Mouse (Mus musculus) stomach, postnatal 0 days (tissue): ENCODE measurements around the gene Sh3kbp1. TPM values are rescaled to one million over a fixed set of nuclear protein-coding genes. Genes with fewer than 3 reads are reported as not detected.

ENCODE experiments used
- ATAC-seq: fragments of 200-750 bp; cut with Nextera tagmentation; 2 replicates; pipeline ENCODE4 v1.8.0; 2017; ENCODE audit not compliant: low FRiP score, low TSS enrichment
- DNase-seq: peaks from one replicate; pipeline ENCODE4 v3.0.0-alpha.2; 2016; ENCODE audit warnings: low spot score
- H3K27ac ChIP-seq: fragments of 300-500 bp; sonication (generic); replicated peaks from 2 replicates; pipeline ENCODE4 v1.5.1; 2014; ENCODE audit warnings: mild to moderate bottlenecking, control low read depth
- H3K27me3 ChIP-seq: fragments of 300-500 bp; sonication (generic); 2 replicates; pipeline ENCODE4 v1.6.1; 2014; ENCODE audit warnings: low read length; ENCODE audit not compliant: control insufficient read depth, insufficient read depth
- H3K36me3 ChIP-seq: fragments of 300-500 bp; sonication (generic); 2 replicates; pipeline ENCODE4 v1.6.1; 2014; ENCODE audit warnings: low read length, mixed read lengths; ENCODE audit not compliant: control insufficient read depth, insufficient read depth
- H3K4me1 ChIP-seq: fragments of 300-500 bp; sonication (generic); replicated peaks from 2 replicates; pipeline ENCODE4 v1.6.1; 2014; ENCODE audit warnings: antibody characterized with exemption; ENCODE audit not compliant: control insufficient read depth, insufficient read depth
- H3K4me2 ChIP-seq: fragments of 300-500 bp; sonication (generic); replicated peaks from 2 replicates; pipeline ENCODE4 v1.6.1; 2014; ENCODE audit warnings: low read depth, mild to moderate bottlenecking, control low read depth, moderate library complexity
- H3K4me3 ChIP-seq: fragments of 300-500 bp; sonication (generic); 2 replicates; pipeline ENCODE4 v1.5.1; 2014; ENCODE audit warnings: low read depth, low read length, control low read depth
- H3K9ac ChIP-seq: fragments of 300-500 bp; sonication (generic); 2 replicates; pipeline ENCODE4 v1.6.1; 2014; ENCODE audit warnings: mild to moderate bottlenecking, low read length, control low read depth, mixed read lengths
- H3K9me3 ChIP-seq: fragments of 300-500 bp; sonication (generic); 2 replicates; pipeline ENCODE4 v1.6.1; 2016; ENCODE audit warnings: low read length; ENCODE audit not compliant: control insufficient read depth
- CTCF ChIP-seq: IDR thresholded peaks from 2 replicates; pipeline ENCODE4 v1.5.1; 2016; ENCODE audit warnings: antibody characterized with exemption, low read depth, mild to moderate bottlenecking, moderate library complexity
- EP300 ChIP-seq: optimal IDR thresholded peaks from 2 replicates; pipeline ENCODE3; 2016; ENCODE audit warnings: antibody characterized with exemption
- WGBS: fragments of 180-500 bp; shearing (Covaris S2); extraction: QIAGEN DNeasy Blood & Tissue Kit; methylation state at CpG from one replicate; pipeline ENCODE4 v1.1.7; 2014; 5-methylcytosine and 5-hydroxymethylcytosine counted together
- polyA plus RNA-seq: library from polyadenylated mRNA; unstranded; fragments of >200 nt; fragmentation: Nextera tagmentation; extraction: Ambion mirVana; gene quantifications from 2 replicates; pipeline ENCODE4 v1.2.1, GENCODE M21; 2015

The Sh3kbp1 gene
- polyA plus RNA-seq, 1 experiment from 2014 or later, result 13.3 TPM

DNA sequence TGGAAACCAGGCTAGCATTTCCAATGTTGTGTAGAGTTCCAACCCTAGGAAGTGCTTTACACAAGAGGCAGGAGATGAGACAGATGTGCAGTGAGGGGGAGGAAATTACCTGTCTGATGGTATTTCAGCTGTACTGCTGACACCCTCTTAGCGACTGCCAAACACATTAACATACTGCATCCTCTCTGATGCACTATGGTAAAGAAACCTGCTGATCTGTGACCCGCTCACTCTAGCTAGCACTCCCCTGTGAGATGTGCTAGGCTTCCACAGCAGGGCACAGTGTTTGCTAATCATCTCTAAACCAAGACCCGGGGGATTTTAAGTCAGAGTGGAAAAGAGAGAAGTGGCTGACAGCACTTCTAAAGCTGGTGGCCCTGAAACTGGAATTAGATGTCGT, 145.1 kb downstream of the Sh3kbp1 start:
- Histone ChIP-seq H3K9ac (no peak overlapping the region), H3K4me3 (no peak overlapping the region), H3K9me3 (no peaks in the 10 kb centered on the region), H3K27me3 (no peaks in the 10 kb centered on the region), H3K27ac (no peak overlapping the region), H3K4me1 (no peaks in the 10 kb centered on the region), H3K4me2 (no peak overlapping the region), H3K36me3 (no peaks in the 10 kb centered on the region)
- WGBS, result 59% methylated on average over 4 of the region's 4 CpGs
- ATAC-seq (no peak), DNase-seq (no peak)
- no peak for TF ChIP-seq CTCF
- TF ChIP-seq EP300, result no peak

DNA sequence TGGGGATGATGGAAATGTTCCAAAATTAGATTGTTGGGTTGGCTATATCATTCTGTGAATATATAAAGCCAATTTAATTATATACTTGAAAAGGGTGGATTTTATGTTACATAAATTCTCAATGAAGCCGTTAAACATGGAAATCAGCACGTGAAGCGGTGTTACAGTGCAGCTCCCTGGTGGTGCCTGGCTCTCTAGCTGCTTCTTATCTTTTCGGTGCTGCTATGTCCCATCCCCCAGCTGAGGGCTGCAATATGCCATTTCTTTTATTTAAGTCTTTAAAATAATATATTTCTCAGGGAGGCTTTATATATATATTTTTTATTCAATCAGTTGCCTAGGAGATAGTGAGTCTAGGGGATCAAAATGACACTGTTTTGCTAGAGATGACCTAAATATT, 148.0 kb downstream of the Sh3kbp1 start:
- no peak for ATAC-seq
- WGBS, result 79% methylated on average over 4 of the region's 4 CpGs

DNA sequence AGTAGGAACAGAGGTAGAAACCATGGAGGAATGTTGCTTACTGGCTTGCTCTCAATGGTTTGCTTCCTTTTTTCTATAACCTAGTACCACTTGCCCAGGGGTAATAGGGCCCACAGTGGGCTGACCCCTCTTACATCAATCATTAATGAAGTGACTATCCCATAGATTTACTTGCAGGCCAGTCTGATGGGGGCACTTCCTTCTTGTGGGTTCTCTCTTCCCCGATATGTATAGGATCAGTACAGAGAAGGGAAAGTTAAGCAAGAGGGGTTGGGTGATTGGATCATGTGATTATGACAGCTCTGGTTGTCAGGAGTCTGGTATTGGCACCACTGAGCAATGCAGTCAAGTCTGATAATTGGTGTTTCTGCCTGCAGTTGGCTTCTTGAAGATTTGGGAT, 151.7 kb downstream of the Sh3kbp1 start:
- H3K27ac ChIP-seq, result no peak overlapping the region
- ATAC-seq (no peak), DNase-seq (no peak)
- H3K36me3 ChIP-seq, result no peaks in the 10 kb centered on the region
- WGBS, result 100% methylated on average over 1 of the region's 1 CpGs
- no peak overlapping the region for H3K4me2 ChIP-seq
- no peaks in the 10 kb centered on the region for H3K4me1 ChIP-seq
- H3K9me3 ChIP-seq, result no peaks in the 10 kb centered on the region
- H3K4me3 ChIP-seq, result no peak overlapping the region
- TF ChIP-seq EP300 (no peak), CTCF (no peak)
- no peak overlapping the region for H3K9ac ChIP-seq
- H3K27me3 ChIP-seq, result no peaks in the 10 kb centered on the region

More for the DNA sequence above, 148.0 kb downstream of the Sh3kbp1 start:
- Histone ChIP-seq H3K9me3 (no peaks in the 10 kb centered on the region), H3K27ac (no peak overlapping the region), H3K9ac (no peak overlapping the region), H3K36me3 (no peaks in the 10 kb centered on the region), H3K4me3 (no peak overlapping the region), H3K4me2 (no peak overlapping the region), H3K27me3 (no peaks in the 10 kb centered on the region), H3K4me1 (no peaks in the 10 kb centered on the region)
- TF ChIP-seq CTCF, result no peak
- no peak for TF ChIP-seq EP300
- no peak for DNase-seq

DNA sequence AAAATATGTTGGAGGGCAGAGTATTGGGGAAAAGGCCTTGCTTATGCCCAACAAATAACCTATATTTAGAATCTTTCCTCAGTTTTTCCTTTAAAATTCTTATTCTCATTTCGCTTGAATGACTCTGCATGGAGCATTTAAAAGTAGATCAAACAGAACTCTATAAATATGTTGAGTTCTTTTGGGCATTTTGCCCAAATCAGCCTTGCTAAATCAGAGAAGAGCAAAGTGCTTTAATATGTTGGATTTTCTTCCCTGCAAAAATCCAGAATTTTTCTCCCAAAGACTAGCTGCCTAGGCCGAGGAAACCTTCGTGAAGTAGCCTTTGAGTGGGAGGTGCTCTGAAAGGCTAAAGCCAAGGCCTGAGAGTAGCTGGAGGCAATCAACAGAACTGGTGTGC, 163.4 kb downstream of the Sh3kbp1 start:
- no peaks in the 10 kb centered on the region for H3K9me3 ChIP-seq
- H3K4me2 ChIP-seq, result no peak overlapping the region
- no peak overlapping the region for H3K9ac ChIP-seq
- no peaks in the 10 kb centered on the region for H3K4me1 ChIP-seq
- TF ChIP-seq EP300 (no peak), CTCF (no peak)
- no peak for DNase-seq
- H3K36me3 ChIP-seq, result no peaks in the 10 kb centered on the region
- no peaks in the 10 kb centered on the region for H3K27me3 ChIP-seq
- H3K4me3 ChIP-seq, result no peak overlapping the region
- 40% methylated on average over 3 of the region's 3 CpGs for WGBS
- ATAC-seq, result no peak
- H3K27ac ChIP-seq, result no peak overlapping the region

DNA sequence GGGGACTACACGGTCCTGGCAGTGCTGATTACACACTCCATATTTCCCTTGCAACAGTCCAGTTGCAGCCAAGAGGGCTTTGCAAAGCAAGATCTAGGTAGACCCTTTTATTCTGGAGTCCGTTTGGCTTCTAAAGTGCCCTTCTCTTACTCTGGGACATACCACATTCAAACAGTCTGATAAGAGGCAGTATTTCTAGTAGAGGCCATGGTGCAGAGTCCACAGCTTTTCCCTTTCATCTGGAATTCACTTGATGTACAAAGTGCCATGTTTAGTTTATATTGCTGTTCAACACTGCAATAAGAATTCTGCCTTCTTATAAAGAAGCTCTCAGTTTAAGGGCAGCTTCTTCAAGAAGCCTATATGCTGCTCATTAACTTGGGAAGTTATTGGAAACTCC, 168.5 kb downstream of the Sh3kbp1 start:
- H3K27me3 ChIP-seq, result no peaks in the 10 kb centered on the region
- WGBS, result 58% methylated on average over 2 of the region's 2 CpGs
- no peaks in the 10 kb centered on the region for H3K9me3 ChIP-seq
- no peaks in the 10 kb centered on the region for H3K36me3 ChIP-seq
- no peak overlapping the region for H3K4me2 ChIP-seq
- no peak overlapping the region for H3K27ac ChIP-seq
- ATAC-seq (no peak), DNase-seq (no peak)
- no peak overlapping the region for H3K9ac ChIP-seq
- no peaks in the 10 kb centered on the region for H3K4me1 ChIP-seq
- TF ChIP-seq EP300 (no peak), CTCF (no peak)
- H3K4me3 ChIP-seq, result no peak overlapping the region

DNA sequence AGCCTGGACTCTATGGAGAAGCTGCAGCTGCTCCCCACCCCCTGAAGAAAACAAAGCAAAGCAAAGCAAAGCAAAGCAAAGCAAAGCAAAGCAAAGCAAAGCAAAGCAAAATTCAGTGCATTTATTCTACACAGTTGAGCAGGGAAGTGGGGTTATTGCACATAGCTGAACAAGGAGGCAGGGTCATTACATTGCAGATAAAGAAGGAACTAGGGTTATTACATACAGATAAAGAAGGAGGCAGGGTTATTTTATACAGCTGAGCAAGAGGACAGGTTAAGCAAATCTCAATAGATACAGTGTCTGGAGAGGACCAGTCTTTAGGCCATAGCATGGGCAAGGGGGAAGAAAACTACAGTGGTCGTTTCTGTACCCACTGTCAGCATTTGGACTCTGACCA, 177.3 kb downstream of the Sh3kbp1 start:
- Histone ChIP-seq H3K36me3 (no peaks in the 10 kb centered on the region), H3K9ac (no peak overlapping the region), H3K9me3 (no peaks in the 10 kb centered on the region), H3K27me3 (no peaks in the 10 kb centered on the region), H3K4me3 (no peak overlapping the region), H3K4me2 (no peak overlapping the region), H3K27ac (no peak overlapping the region), H3K4me1 (no peaks in the 10 kb centered on the region)
- DNase-seq (no peak), ATAC-seq (no peak)
- TF ChIP-seq EP300, result no peak
- no peak for TF ChIP-seq CTCF
- WGBS, result 82% methylated on average over 1 of the region's 1 CpGs
